Mouse (Mus musculus) forebrain, embryonic 15.5 days (tissue): Measurements from ENCODE around the gene Liph. TPM values are rescaled to one million over a fixed set of nuclear protein-coding genes. Genes with fewer than 3 reads are reported as not detected.
"Not testable (repeated sequence)": the region's sequence is repeated elsewhere in the genome, so short reads cannot be mapped to it uniquely, and the experiment has no call there.

Experiments used
- ATAC-seq: fragments of 200-750 bp; cut with Nextera tagmentation; replicated peaks from 2 replicates; pipeline ENCODE4 v1.8.0; 2017; ENCODE audit warnings: mild to moderate bottlenecking, moderate TSS enrichment, moderate library complexity
- H3K27ac ChIP-seq: fragments of 300-500 bp; sonication (generic); replicated peaks from 2 replicates; pipeline ENCODE4 v1.5.1; 2015; ENCODE audit warnings: mild to moderate bottlenecking, inconsistent platforms
- H3K27me3 ChIP-seq: fragments of 300-500 bp; sonication (generic); 2 replicates; pipeline ENCODE4 v1.6.1; 2015; ENCODE audit warnings: inconsistent platforms
- H3K36me3 ChIP-seq: fragments of 300-500 bp; sonication (generic); 2 replicates; pipeline ENCODE4 v1.6.1; 2015; ENCODE audit warnings: mild to moderate bottlenecking, inconsistent platforms
- H3K4me1 ChIP-seq: fragments of 300-500 bp; sonication (generic); 2 replicates; pipeline ENCODE4 v1.6.1; 2015; ENCODE audit warnings: inconsistent platforms
- H3K4me2 ChIP-seq: fragments of 300-500 bp; sonication (generic); replicated peaks from 2 replicates; pipeline ENCODE4 v1.6.1; 2015; ENCODE audit warnings: mild to moderate bottlenecking, inconsistent platforms
- H3K4me3 ChIP-seq: fragments of 300-500 bp; sonication (generic); 2 replicates; pipeline ENCODE4 v1.5.1; 2015; ENCODE audit warnings: mild to moderate bottlenecking, inconsistent platforms
- H3K9ac ChIP-seq: fragments of 300-500 bp; sonication (generic); replicated peaks from 2 replicates; pipeline ENCODE4 v1.6.1; 2015; ENCODE audit warnings: mild to moderate bottlenecking, inconsistent platforms
- H3K9me3 ChIP-seq: fragments of 300-500 bp; sonication (generic); 2 replicates; pipeline ENCODE4 v1.6.1; 2016; ENCODE audit warnings: inconsistent platforms
- WGBS: fragments of 180-500 bp; shearing (Covaris S2); methylation state at CpG from one replicate; pipeline ENCODE4 v1.1.7; 2015; ENCODE audit warnings: mixed read lengths; 5-methylcytosine and 5-hydroxymethylcytosine counted together
- polyA plus RNA-seq: library from polyadenylated mRNA; unstranded; fragments of >200 nt; fragmentation: Nextera tagmentation; extraction: Ambion mirVana; gene quantifications from 2 replicates; pipeline ENCODE4 v1.2.1, GENCODE M21; 2015

Liph gene
- polyA plus RNA-seq, 1 experiment from 2014 or later, result 0.76 TPM

DNA sequence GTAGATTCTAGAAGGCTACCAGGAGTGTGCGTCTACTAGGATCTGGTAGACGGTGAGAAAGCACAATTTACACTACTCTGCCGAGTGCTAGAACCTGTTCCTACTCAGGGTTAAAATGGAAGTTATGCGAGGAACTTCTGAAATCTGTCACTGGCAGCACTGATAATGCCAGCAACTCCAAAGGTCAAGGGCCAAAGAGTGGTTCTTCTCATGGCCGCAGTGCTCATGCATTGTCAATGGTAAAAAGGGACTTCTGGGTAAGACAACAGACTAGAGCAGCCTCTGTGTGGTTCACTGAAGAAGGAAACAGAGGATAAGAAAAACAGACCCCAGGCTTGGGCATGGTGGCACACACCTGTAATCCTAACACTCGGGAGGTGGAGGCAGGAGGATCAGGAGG, 24.9 kb downstream of the Liph start:
- ATAC-seq, result no peak
- Histone ChIP-seq H3K27ac (no peak overlapping the region), H3K9ac (no peak overlapping the region), H3K27me3 (no peaks in the 10 kb centered on the region), H3K4me3 (no peak overlapping the region), H3K9me3 (no peaks in the 10 kb centered on the region), H3K4me1 (no peaks in the 10 kb centered on the region), H3K36me3 (no peaks in the 10 kb centered on the region), H3K4me2 (no peak overlapping the region)
- 90% methylated on average over 6 of the region's 6 CpGs for WGBS

DNA sequence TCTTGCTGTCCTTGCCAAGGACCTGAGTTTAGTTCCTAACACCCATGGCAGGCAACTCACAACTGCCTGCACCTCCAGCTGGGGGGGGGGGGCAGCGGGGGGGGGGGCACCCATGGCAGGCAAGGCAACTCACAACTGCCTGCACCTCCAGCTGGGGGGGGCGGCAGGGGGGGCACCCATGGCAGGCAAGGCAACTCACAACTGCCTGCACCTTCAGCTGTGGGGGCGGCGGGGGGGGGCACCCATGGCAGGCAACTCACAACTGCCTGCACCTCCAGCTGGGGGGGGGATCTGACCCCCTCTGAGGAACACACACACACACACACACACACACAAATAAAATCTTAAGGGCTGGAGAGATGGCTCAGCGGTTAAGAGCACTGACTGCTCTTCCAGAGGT, 25.6 kb downstream of the Liph start:
- Histone ChIP-seq H3K9ac (no peak overlapping the region), H3K4me1 (no peaks in the 10 kb centered on the region), H3K27me3 (no peaks in the 10 kb centered on the region), H3K9me3 (no peaks in the 10 kb centered on the region), H3K4me2 (no peak overlapping the region), H3K4me3 (no peak overlapping the region), H3K27ac (no peak overlapping the region), H3K36me3 (no peaks in the 10 kb centered on the region)
- ATAC-seq, result no peak
- WGBS, result 79% methylated on average over 5 of the region's 5 CpGs

DNA sequence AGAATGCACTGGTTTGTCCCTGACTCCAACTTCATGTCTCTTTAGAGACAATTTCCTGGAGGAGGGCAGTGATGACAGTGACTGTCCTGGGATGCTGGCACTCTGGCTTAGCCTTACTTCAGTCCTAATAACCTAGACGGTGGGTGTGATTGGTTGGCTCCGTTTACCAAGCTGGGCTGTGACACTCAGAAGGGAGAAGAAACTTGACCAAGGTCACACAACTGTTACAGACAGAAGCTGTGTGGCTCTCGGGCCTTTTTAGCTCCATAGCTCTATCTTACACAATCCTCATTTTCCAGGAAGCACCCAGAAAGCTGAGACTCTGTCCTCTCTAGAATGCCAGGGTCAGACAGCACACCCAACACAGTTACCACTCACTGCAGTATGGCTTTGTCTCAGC, 29.9 kb downstream of the Liph start:
- Histone ChIP-seq H3K4me1 (no peaks in the 10 kb centered on the region), H3K9me3 (no peaks in the 10 kb centered on the region), H3K4me3 (no peak overlapping the region), H3K9ac (no peak overlapping the region), H3K36me3 (no peaks in the 10 kb centered on the region), H3K4me2 (no peak overlapping the region), H3K27ac (no peak overlapping the region), H3K27me3 (no peaks in the 10 kb centered on the region)
- ATAC-seq, result no peak
- WGBS, result 81% methylated on average over 3 of the region's 3 CpGs

DNA sequence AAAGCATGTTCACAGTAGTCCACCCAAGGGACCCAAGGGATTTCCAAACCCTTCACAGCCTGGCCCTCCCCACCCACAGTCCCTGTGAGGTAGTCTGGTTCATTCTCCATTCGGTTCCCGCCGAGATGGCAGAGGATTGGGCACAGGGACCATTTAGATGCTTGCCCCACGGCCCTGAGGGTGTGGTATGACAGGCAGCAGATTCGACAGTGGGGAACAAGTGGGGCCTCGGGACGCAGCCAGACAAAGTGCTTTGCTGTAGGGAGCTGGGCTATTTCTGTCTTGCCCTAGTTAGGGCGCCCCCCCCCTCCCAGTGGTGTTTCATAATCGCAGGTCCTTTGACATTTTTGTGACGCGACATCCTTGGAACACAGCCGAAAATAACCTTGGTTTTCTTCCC, 39.9 kb downstream of the Liph start:
- H3K4me1 ChIP-seq, result no peaks in the 10 kb centered on the region
- 86% methylated on average over 12 of the region's 12 CpGs for WGBS
- H3K9me3 ChIP-seq, result no peaks in the 10 kb centered on the region
- no peaks in the 10 kb centered on the region for H3K36me3 ChIP-seq
- no peak overlapping the region for H3K27ac ChIP-seq
- no peak overlapping the region for H3K4me3 ChIP-seq
- ATAC-seq, result no peak
- H3K9ac ChIP-seq, result no peak overlapping the region
- no peak overlapping the region for H3K4me2 ChIP-seq
- no peaks in the 10 kb centered on the region for H3K27me3 ChIP-seq

DNA sequence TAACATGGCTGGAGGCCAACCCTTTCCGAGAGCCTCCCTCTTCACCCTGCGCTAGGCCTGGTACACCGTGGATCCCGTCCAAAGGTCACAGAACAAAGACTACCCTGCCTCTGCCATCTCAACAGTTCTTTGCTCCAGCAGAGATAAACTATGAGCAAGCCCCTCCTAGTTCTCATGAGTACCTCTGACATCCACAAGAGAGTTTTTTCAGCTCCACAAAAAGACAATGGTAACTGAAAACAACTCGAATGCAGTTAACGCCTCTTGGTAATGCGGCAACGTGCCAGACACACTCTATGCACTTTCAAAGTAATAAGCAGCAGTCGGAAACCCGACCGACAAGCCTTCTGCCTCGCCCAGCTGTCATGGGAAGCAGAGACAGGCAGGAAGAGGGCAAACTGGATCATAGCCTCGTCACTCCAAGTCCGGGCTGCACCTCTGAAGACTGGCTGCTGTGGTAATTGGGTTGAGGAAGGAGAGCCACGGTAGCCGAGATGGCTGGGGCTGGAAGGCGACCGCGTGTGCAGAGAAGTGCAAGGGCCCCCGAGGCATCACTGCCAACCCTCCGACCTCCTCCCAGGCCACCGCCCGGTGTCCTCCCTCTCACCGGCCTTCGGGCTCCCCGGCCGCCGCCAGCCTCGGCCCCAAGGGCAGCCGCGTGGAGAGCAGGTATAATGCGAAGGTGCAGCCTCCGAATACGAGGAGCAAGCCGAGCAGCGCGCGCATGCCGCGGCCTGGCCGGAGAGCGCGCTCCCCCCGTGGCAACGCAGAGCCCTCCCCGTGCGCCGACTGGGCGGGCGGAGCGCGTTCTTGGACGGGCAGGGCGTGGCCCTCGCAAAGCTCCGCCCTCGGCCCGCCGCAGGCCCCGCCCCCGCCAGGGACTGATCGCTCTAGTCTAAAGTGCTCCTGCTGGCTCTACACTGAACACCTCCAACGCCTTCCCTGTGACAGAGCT, 48.4 kb downstream of the Liph start, which contains the start of gene Tmem41a:
TSS of gene Tmem41a (minus strand) at position 792 of the 955 bp plus-strand sequence.
- H3K4me1 ChIP-seq, result peaks cover 10% of the 10 kb centered on the region
- peak within 1 kb of the TSS; percentile 67 for H3K27ac ChIP-seq
- 1% methylated on average over 63 of the region's 63 CpGs for WGBS
- H3K36me3 ChIP-seq, result no peaks in the 10 kb centered on the region
- peak; percentile 97 for ATAC-seq
- peak within 1 kb of the TSS; percentile 84 for H3K4me2 ChIP-seq
- H3K9ac ChIP-seq, result peak within 1 kb of the TSS; percentile 75
- H3K27me3 ChIP-seq, result no peaks in the 10 kb centered on the region
- peak within 1 kb of the TSS; percentile 77 for H3K4me3 ChIP-seq
- H3K9me3 ChIP-seq, result no peaks in the 10 kb centered on the region

DNA sequence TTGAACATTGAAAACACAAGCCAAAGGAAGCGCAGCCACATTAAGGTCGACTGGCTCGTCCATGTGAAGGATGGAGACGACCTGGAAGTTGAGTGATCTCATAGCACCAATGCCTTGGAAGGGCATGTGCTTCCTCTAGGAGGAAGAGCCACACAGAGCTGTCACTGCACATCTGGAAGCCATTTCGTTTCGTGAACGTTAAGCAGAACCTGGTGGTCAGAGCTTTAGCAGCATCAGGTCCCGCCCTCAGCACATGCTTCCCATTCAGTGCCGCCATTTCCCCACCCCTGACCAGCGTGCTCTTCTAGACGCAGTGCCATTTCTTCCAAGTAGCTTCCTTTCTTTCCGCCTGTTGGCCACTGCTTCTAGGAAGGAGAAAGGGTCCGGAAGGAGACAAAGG, 67.0 kb downstream of the Liph start:
- Histone ChIP-seq H3K9ac (no peak overlapping the region), H3K36me3 (peaks cover 56% of the 10 kb centered on the region), H3K4me3 (no peak overlapping the region), H3K27ac (no peak overlapping the region), H3K9me3 (no peaks in the 10 kb centered on the region), H3K27me3 (no peaks in the 10 kb centered on the region), H3K4me2 (no peak overlapping the region), H3K4me1 (no peaks in the 10 kb centered on the region)
- WGBS, result 84% methylated on average over 13 of the region's 13 CpGs
- ATAC-seq, result no peak

DNA sequence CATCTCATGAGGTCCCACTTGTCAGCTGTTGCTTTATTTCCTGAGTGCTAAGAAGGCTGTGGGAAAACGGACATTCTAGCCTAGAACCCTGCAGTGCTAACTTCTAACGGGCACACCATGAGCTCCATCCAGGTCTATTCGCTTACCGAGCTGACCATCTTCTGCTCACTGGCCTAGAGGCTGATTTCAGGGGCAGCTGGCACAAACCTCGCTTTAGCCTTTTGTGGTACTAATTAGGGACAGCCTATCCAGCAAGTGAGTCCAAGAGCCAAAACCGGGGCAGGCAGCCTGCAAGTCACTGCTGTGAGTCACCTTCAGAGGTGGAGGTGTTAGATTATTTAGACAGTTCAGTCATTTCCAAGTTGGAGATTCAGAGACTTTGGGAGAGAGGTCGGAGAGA, 78.8 kb downstream of the Liph start:
- no peaks in the 10 kb centered on the region for H3K4me1 ChIP-seq
- no peak overlapping the region for H3K4me3 ChIP-seq
- H3K36me3 ChIP-seq, result peaks cover 40% of the 10 kb centered on the region
- H3K4me2 ChIP-seq, result no peak overlapping the region
- no peak overlapping the region for H3K27ac ChIP-seq
- no peaks in the 10 kb centered on the region for H3K9me3 ChIP-seq
- no peak overlapping the region for H3K9ac ChIP-seq
- no peak for ATAC-seq
- WGBS, result 65% methylated on average over 7 of the region's 7 CpGs
- no peaks in the 10 kb centered on the region for H3K27me3 ChIP-seq

DNA sequence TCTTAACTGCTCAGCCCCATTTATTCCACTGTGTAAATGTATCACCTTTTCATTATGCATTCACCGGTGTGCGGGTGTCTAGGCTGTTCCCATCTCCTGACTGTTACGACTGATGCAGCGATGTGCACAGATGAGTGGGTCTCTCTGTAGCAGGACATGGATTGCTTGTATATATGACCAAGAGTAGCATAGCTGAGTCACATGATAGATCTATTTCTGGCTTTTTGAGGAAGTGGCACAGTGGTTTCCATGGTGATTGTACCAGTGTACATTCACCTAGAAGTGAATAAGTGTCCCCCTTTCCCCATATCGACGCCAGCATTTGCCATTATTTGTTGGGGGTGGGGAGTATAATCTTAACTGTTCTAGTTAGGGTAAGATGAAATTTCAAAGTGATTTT, 82.1 kb downstream of the Liph start:
- peaks cover 43% of the 10 kb centered on the region for H3K36me3 ChIP-seq
- H3K4me2 ChIP-seq, result no peak overlapping the region
- H3K27me3 ChIP-seq, result no peaks in the 10 kb centered on the region
- H3K27ac ChIP-seq, result no peak overlapping the region
- H3K4me1 ChIP-seq, result no peaks in the 10 kb centered on the region
- H3K9ac ChIP-seq, result no peak overlapping the region
- ATAC-seq, result no peak; the same call in 1 of the 2 replicates
- H3K4me3 ChIP-seq, result no peak overlapping the region
- H3K9me3 ChIP-seq, result no peaks in the 10 kb centered on the region
- WGBS, result 86% methylated on average over 6 of the region's 6 CpGs

DNA sequence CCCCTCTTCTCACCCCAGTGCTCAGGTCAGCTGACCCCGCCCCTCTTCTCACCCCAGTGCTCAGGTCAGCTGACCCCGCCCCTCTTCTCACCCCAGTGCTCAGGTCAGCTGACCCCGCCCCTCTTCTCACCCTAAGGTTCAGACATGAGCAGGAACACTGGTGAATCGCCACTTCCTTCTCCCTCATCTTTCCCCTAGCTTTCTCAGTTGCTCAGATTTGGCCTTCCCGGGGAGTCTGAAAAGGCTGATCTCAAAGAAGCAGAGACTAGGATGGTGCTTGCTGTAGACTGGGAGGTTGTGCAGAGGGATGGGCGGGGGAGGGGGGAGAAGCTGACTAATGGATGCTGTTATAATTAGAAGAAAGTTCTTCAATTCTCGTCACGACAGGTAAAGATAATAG, 86.6 kb downstream of the Liph start:
- H3K4me3 ChIP-seq, H3K9me3 ChIP-seq, H3K27me3 ChIP-seq, H3K9ac ChIP-seq, ATAC-seq, H3K4me2 ChIP-seq, H3K4me1 ChIP-seq, H3K27ac ChIP-seq: not testable (repeated sequence)
- 35% methylated on average over 7 of the region's 8 CpGs for WGBS
- peaks cover 36% of the 10 kb centered on the region for H3K36me3 ChIP-seq

DNA sequence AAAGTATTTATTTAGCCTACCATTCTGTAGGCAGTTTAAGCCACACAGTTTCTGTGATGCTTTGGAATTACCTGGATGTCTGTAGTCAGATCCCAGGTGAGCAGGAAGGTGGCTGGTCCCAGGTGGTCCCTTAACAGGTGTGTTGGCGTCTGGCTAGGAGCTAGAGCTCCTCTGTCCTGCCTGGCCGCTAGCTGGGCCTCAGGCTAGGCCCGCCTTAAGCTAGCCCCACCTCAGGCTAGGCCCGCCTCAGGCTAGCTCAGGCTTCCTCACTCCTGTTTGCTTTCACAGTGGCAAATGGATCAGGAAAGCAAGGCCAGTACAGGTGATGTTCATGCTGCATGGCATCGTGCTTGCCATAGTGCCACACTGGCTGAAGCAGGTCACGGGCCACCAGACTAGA, 88.6 kb downstream of the Liph start:
- no peak for ATAC-seq
- 92% methylated on average over 6 of the region's 6 CpGs for whole genome bisulfite sequencing
- peaks cover 29% of the 10 kb centered on the region for H3K36me3 ChIP-seq

DNA sequence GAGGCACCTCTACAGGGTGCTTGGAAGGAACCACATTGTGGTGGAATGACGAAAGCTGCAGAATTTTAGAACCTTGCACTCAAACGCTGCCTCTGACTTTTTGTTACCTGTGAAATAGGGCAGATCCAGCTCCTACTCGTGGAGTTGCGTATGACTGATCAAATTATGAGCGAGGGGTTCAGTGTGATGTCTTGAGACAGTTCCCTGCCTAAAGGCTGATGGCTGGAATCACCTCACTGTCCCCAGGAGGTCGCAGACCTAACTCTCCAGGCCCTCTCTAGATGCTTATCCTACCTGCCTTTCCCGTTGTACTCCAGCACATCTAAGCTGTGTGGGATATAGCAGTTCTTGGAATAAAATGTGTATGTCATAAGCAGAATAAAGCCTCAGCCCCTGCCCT, 89.5 kb downstream of the Liph start:
- H3K4me2 ChIP-seq, result no peak overlapping the region
- H3K4me3 ChIP-seq, result no peak overlapping the region
- no peak for ATAC-seq
- H3K9me3 ChIP-seq, result no peaks in the 10 kb centered on the region
- H3K27me3 ChIP-seq, result no peaks in the 10 kb centered on the region
- H3K4me1 ChIP-seq, result no peaks in the 10 kb centered on the region
- H3K9ac ChIP-seq, result no peak overlapping the region
- H3K36me3 ChIP-seq, result peaks cover 27% of the 10 kb centered on the region
- H3K27ac ChIP-seq, result no peak overlapping the region
- 92% methylated on average over 7 of the region's 7 CpGs for WGBS

More for the DNA sequence above, 88.6 kb downstream of the Liph start:
- no peak overlapping the region for H3K4me3 ChIP-seq
- H3K4me1 ChIP-seq, result no peaks in the 10 kb centered on the region
- no peak overlapping the region for H3K9ac ChIP-seq
- H3K27me3 ChIP-seq, result no peaks in the 10 kb centered on the region
- no peak overlapping the region for H3K4me2 ChIP-seq
- H3K27ac ChIP-seq, result no peak overlapping the region
- H3K9me3 ChIP-seq, result no peaks in the 10 kb centered on the region

DNA sequence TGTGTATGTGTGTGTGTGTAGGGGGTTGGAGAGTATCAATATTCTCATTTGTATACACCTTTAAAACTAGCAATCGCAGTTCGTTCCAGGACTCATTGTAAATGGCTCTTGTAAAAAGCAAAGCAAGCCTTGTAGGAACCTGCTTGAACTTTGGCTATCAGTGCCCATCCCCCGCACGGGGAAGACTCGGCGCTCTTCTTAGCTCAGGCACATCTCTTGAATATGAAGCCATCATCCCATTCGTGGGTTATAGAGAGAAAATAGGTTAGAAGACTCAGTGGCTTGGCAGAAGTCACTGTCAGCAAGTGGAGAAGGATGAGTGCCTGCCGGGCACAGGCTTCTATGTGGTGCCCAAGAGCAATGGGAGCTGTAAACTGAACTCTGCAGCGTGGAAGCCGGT, 90.8 kb downstream of the Liph start:
- ATAC-seq, result no peak
- 88% methylated on average over 10 of the region's 10 CpGs for WGBS

More for the DNA sequence above, 90.8 kb downstream of the Liph start:
- H3K4me3 ChIP-seq, result no peak overlapping the region
- H3K9ac ChIP-seq, result no peak overlapping the region
- H3K36me3 ChIP-seq, result peaks cover 22% of the 10 kb centered on the region
- no peaks in the 10 kb centered on the region for H3K9me3 ChIP-seq
- H3K4me2 ChIP-seq, result no peak overlapping the region
- H3K27me3 ChIP-seq, result no peaks in the 10 kb centered on the region
- H3K4me1 ChIP-seq, result no peaks in the 10 kb centered on the region
- H3K27ac ChIP-seq, result no peak overlapping the region
